Mouse (Mus musculus) MEL (cell line): ENCODE measurements around the gene Smug1. TPM values are rescaled to one million over a fixed set of nuclear protein-coding genes. Genes with fewer than 3 reads are reported as not detected.

ENCODE experiments used
- DNase-seq: peaks from one replicate; pipeline ENCODE4 v3.0.0; 2011; ENCODE audit warnings: low read depth, low spot score
- H3K27ac ChIP-seq: 2 replicates; pipeline ENCODE4 v1.5.1; 2012; ENCODE audit warnings: low read depth, mild to moderate bottlenecking, control low read depth, low read length, moderate library complexity; ENCODE audit not compliant: control insufficient read depth
- H3K27me3 ChIP-seq, 2 experiments: fragments of 150-350 bp in 1 of 2; sonication (generic) in 1 of 2; 2 replicates each; pipeline ENCODE4 v1.6.1; 2012; ENCODE audit warnings: low read length in 2 of 2, mild to moderate bottlenecking in 2 of 2, improper control_type of control experiment in 1 of 2, moderate library complexity in 1 of 2; ENCODE audit not compliant: insufficient read depth in 2 of 2, control insufficient read depth in 1 of 2
- H3K36me3 ChIP-seq, 2 experiments: 2 replicates each; pipeline ENCODE4 v1.6.1; 2012 to 2014; ENCODE audit warnings: low read length in 2 of 2, improper control_type of control experiment in 1 of 2, inconsistent platforms in 1 of 2, mild to moderate bottlenecking in 1 of 2; ENCODE audit not compliant: insufficient read depth in 2 of 2, control insufficient read depth in 1 of 2
- H3K4me1 ChIP-seq, 2 experiments: fragments of 150-350 bp in 1 of 2; sonication (generic) in 1 of 2; 2 replicates each; pipeline ENCODE4 v1.6.1; 2012; ENCODE audit warnings: low read length in 2 of 2, improper control_type of control experiment in 1 of 2, mild to moderate bottlenecking in 1 of 2; ENCODE audit not compliant: insufficient read depth in 2 of 2, control insufficient read depth in 1 of 2
- H3K4me3 ChIP-seq, 2 experiments: fragments of 150-350 bp in 1 of 2; sonication (generic) in 1 of 2; 2 replicates each; pipeline ENCODE4 v1.5.1; 2012; ENCODE audit warnings: low read depth in 2 of 2, low read length in 2 of 2, mild to moderate bottlenecking in 2 of 2, moderate library complexity in 2 of 2, control low read depth in 1 of 2, improper control_type of control experiment in 1 of 2; ENCODE audit not compliant: control insufficient read depth in 1 of 2, insufficient read depth in 1 of 2
- H3K79me2 ChIP-seq: 2 replicates; pipeline ENCODE4 v1.6.1; 2012; ENCODE audit warnings: mild to moderate bottlenecking, low read length, moderate library complexity; ENCODE audit not compliant: control insufficient read depth, poor library complexity, insufficient read depth
- H3K9ac ChIP-seq: 2 replicates; pipeline ENCODE4 v1.6.1; 2012; ENCODE audit warnings: low read depth, mild to moderate bottlenecking, control low read depth, low read length, moderate library complexity; ENCODE audit not compliant: control insufficient read depth, poor library complexity, severe bottlenecking
- H3K9me3 ChIP-seq: fragments of 150-350 bp; sonication (generic); replicated peaks from 2 replicates; pipeline ENCODE4 v1.6.1; 2012; ENCODE audit warnings: mild to moderate bottlenecking, low read length, improper control_type of control experiment, moderate library complexity; ENCODE audit not compliant: insufficient read depth
- CHD1 ChIP-seq: IDR thresholded peaks from 2 replicates; pipeline ENCODE4 v1.6.1; 2012; ENCODE audit warnings: low read depth, mild to moderate bottlenecking, inconsistent platforms, low read length, improper control_type of control experiment
- CHD2 ChIP-seq: IDR thresholded peaks from 2 replicates; pipeline ENCODE4 v1.6.1; 2011; ENCODE audit warnings: low read length, improper control_type of control experiment
- ELF1 ChIP-seq: IDR thresholded peaks from 2 replicates; pipeline ENCODE4 v1.6.1; 2014; ENCODE audit warnings: low read depth, mild to moderate bottlenecking, inconsistent platforms, low read length, improper control_type of control experiment, moderate library complexity
- EP300 ChIP-seq, 2 experiments: IDR thresholded peaks; 2 replicates each; pipeline ENCODE4 v1.6.1; 2011; ENCODE audit warnings: improper control_type of control experiment in 2 of 2, low read length in 2 of 2, low read depth in 1 of 2, mild to moderate bottlenecking in 1 of 2
- ETS1 ChIP-seq: IDR thresholded peaks from 2 replicates; pipeline ENCODE4 v1.6.1; 2012; ENCODE audit warnings: low read depth, mild to moderate bottlenecking, inconsistent platforms, low read length, improper control_type of control experiment, moderate library complexity
- JUND ChIP-seq: IDR thresholded peaks from 2 replicates; pipeline ENCODE4 v1.6.1; 2011; ENCODE audit warnings: low read depth, mild to moderate bottlenecking, improper control_type of control experiment, low read length
- KAT2A ChIP-seq: conservative IDR thresholded peaks from 2 replicates; pipeline ENCODE4 v1.6.1; 2012; ENCODE audit warnings: low read depth, low read length, improper control_type of control experiment, inconsistent platforms
- MAZ ChIP-seq: IDR thresholded peaks from 2 replicates; pipeline ENCODE4 v1.6.1; 2012; ENCODE audit warnings: low read depth, mild to moderate bottlenecking, inconsistent platforms, low read length, improper control_type of control experiment
- MEF2A ChIP-seq: IDR thresholded peaks from 2 replicates; pipeline ENCODE4 v1.6.1; 2014; ENCODE audit warnings: low read depth, mild to moderate bottlenecking, inconsistent platforms, low read length, improper control_type of control experiment; ENCODE audit not compliant: poor library complexity, insufficient replicate concordance, severe bottlenecking; ENCODE audit errors: extremely low read depth
- MYB ChIP-seq: IDR thresholded peaks from 2 replicates; pipeline ENCODE4 v1.6.1; 2011; ENCODE audit warnings: mild to moderate bottlenecking, low read depth, low read length, improper control_type of control experiment
- MYC ChIP-seq: IDR thresholded peaks from 2 replicates; pipeline ENCODE4 v1.6.1; 2011; ENCODE audit warnings: low read depth, mild to moderate bottlenecking, low read length, improper control_type of control experiment, moderate library complexity
- NRF1 ChIP-seq: IDR thresholded peaks from 2 replicates; pipeline ENCODE4 v1.6.1; 2014; ENCODE audit warnings: low read depth, mild to moderate bottlenecking, inconsistent platforms, low read length, improper control_type of control experiment, moderate library complexity; ENCODE audit not compliant: poor library complexity, insufficient read depth, severe bottlenecking
- POLR2AphosphoS2 ChIP-seq: IDR thresholded peaks from 2 replicates; pipeline ENCODE4 v1.6.1; 2011; ENCODE audit warnings: low read length, improper control_type of control experiment
- POLR2AphosphoS5 ChIP-seq: IDR thresholded peaks from 2 replicates; pipeline ENCODE4 v1.6.1; 2012; ENCODE audit warnings: low read depth, borderline replicate concordance, mild to moderate bottlenecking, inconsistent platforms, low read length, moderate library complexity, mixed read lengths
- RCOR1 ChIP-seq: IDR thresholded peaks from 2 replicates; pipeline ENCODE4 v1.6.1; 2012; ENCODE audit warnings: low read depth, mild to moderate bottlenecking, inconsistent platforms, low read length, improper control_type of control experiment
- TAL1 ChIP-seq: IDR thresholded peaks from 2 replicates; pipeline ENCODE4 v1.6.1; 2012; ENCODE audit warnings: mild to moderate bottlenecking, inconsistent platforms, low read length, moderate library complexity, mixed read lengths
- UBTF ChIP-seq: IDR thresholded peaks from 2 replicates; pipeline ENCODE4 v1.6.1; 2012; ENCODE audit warnings: low read depth, mild to moderate bottlenecking, inconsistent platforms, low read length, improper control_type of control experiment, moderate library complexity, borderline replicate concordance; ENCODE audit not compliant: insufficient read depth
- USF1 ChIP-seq: IDR thresholded peaks from 2 replicates; pipeline ENCODE4 v1.6.1; 2014; ENCODE audit warnings: low read depth, mild to moderate bottlenecking, inconsistent platforms, low read length, improper control_type of control experiment, moderate library complexity
- ZC3H11A ChIP-seq: IDR thresholded peaks from 2 replicates; pipeline ENCODE4 v1.6.1; 2012; ENCODE audit warnings: low read depth, mild to moderate bottlenecking, inconsistent platforms, low read length, improper control_type of control experiment
- ZKSCAN1 ChIP-seq: IDR thresholded peaks from 2 replicates; pipeline ENCODE4 v1.6.1; 2012; ENCODE audit warnings: low read depth, mild to moderate bottlenecking, inconsistent platforms, low read length, improper control_type of control experiment, moderate library complexity
- ZMIZ1 ChIP-seq: IDR thresholded peaks from 2 replicates; pipeline ENCODE4 v1.6.1; 2012; ENCODE audit warnings: low read depth, mild to moderate bottlenecking, inconsistent platforms, low read length, improper control_type of control experiment, moderate library complexity
- ZNF384 ChIP-seq: IDR thresholded peaks from 2 replicates; pipeline ENCODE4 v1.6.1; 2012; ENCODE audit warnings: low read depth, mild to moderate bottlenecking, inconsistent platforms, low read length, improper control_type of control experiment
- polyA plus RNA-seq, 2 experiments: library from polyadenylated mRNA; stranded (reverse) in 1 of 2; unstranded in 1 of 2; fragments of >175 nt in 1 of 2; fragments of >200 nt in 1 of 2; gene quantifications; 2 replicates each; pipeline versions ENCODE4 v1.2.1 to v1.2.4; 2012; ENCODE audit warnings: low replicate concordance in 2 of 2, low read depth in 1 of 2; ENCODE audit not compliant: insufficient read length in 2 of 2, insufficient read depth in 1 of 2, missing spikeins in 1 of 2
- total RNA-seq: library from RNA; depleted of rRNA; stranded (reverse); fragments of 300-350 nt; gene quantifications from 2 replicates; pipeline ENCODE4 v1.2.3, GENCODE M21; 2012

The Smug1 gene
- total and polyA plus RNA-seq, 3 experiments: 4.6 to 5.2 TPM; not detected in 1

DNA sequence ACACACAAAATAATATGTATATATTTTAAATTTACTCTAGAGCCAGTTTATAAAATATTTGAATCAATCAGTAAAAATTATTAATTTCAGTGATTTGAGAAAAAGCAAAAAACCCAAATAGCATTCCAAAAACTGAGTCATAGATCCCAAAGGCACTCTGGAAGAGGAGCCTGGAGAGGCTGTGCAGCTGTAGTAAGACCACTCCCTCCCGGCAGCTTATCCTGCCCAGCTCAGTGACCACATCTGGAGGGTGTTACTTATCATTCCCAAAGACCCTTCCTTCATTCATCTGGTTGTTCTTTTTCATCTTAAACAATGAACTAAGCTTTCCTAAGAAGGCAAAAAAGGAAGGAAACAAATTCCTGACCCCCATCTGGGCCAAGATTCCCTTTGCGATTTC lies 54.6 kb downstream of the Smug1 start:
- H3K27me3 ChIP-seq: peaks cover 14 to 18% of the 10 kb centered on the region in 2 experiments
- TF ChIP-seq JUND: no peak
- no peak for TF ChIP-seq USF1
- TF ChIP-seq MAZ: no peak
- no peak for TF ChIP-seq CHD2
- no peak for TF ChIP-seq ELF1
- no peak for TF ChIP-seq ZKSCAN1
- TF ChIP-seq NRF1: no peak
- TF ChIP-seq TAL1: no peak
- no peak for TF ChIP-seq POLR2AphosphoS2
- TF ChIP-seq CHD1: no peak
- TF ChIP-seq MYB: no peak
- TF ChIP-seq KAT2A: no peak
- TF ChIP-seq MEF2A: no peak
- no peak for TF ChIP-seq ZNF384
- no peak for TF ChIP-seq POLR2AphosphoS5
- no peak for TF ChIP-seq RCOR1
- no peak for TF ChIP-seq UBTF
- TF ChIP-seq ETS1: no peak
- H3K36me3 ChIP-seq: no peaks in the 10 kb centered on the region
- no peak overlapping the region for H3K4me3 ChIP-seq
- H3K27ac ChIP-seq: no peak overlapping the region
- H3K79me2 ChIP-seq: no peaks in the 10 kb centered on the region
- H3K9ac ChIP-seq: no peak overlapping the region
- no peaks in the 10 kb centered on the region for H3K9me3 ChIP-seq
- no peak for DNase-seq
- H3K4me1 ChIP-seq: no peaks in the 10 kb centered on the region

GRCm38 (mm10) chr15:103109940-103110339 lies 57.0 kb downstream of the Smug1 start:
- Histone ChIP-seq H3K4me3 (no peak overlapping the region), H3K9me3 (no peaks in the 10 kb centered on the region), H3K36me3 (no peaks in the 10 kb centered on the region), H3K9ac (no peak overlapping the region), H3K27ac (no peak overlapping the region), H3K79me2 (no peaks in the 10 kb centered on the region), H3K27me3 (peaks cover 2 to 8% of the 10 kb centered on the region in 2 experiments), H3K4me1 (no peaks in the 10 kb centered on the region)
- DNase-seq: no peak
- no peak for TF ChIP-seq TAL1
- no peak for TF ChIP-seq JUND
- no peak for TF ChIP-seq ZC3H11A
- TF ChIP-seq EP300 (IDR thresholded peaks at IDR 0.05; ENCODE audit: low read depth in 1 of 2, low read length in 2 of 2): no peak
- TF ChIP-seq ZKSCAN1: no peak
- no peak for TF ChIP-seq ZMIZ1
- TF ChIP-seq MYC: no peak
- TF ChIP-seq MAZ: no peak
- no peak for TF ChIP-seq ETS1
